Mouse (Mus musculus) kidney, adult 2 months (tissue): ENCODE results near the gene Mgat3. TPM values are rescaled to one million over a fixed set of nuclear protein-coding genes. Genes with fewer than 3 reads are reported as not detected.

Experiments used
- DNase-seq: peaks from one replicate; pipeline ENCODE4 v3.0.0; 2021
- H3K27ac ChIP-seq: fragments of 200-500 bp; 2 replicates; pipeline ENCODE4 v1.5.1; 2012; ENCODE audit warnings: low read depth, low read length, control low read depth, inconsistent platforms; ENCODE audit not compliant: insufficient read depth
- H3K27me3 ChIP-seq: fragments of 200-500 bp; replicated peaks from 2 replicates; pipeline ENCODE4 v1.6.1; 2012; ENCODE audit warnings: mild to moderate bottlenecking, moderate library complexity, low read length, inconsistent platforms; ENCODE audit not compliant: control insufficient read depth, insufficient read depth
- H3K36me3 ChIP-seq: fragments of 200-500 bp; 2 replicates; pipeline ENCODE4 v1.6.1; 2012; ENCODE audit warnings: mild to moderate bottlenecking, moderate library complexity, low read length, inconsistent platforms; ENCODE audit not compliant: control insufficient read depth, insufficient read depth
- H3K4me1 ChIP-seq: fragments of 200-500 bp; 2 replicates; pipeline ENCODE4 v1.6.1; 2011; ENCODE audit warnings: low read length; ENCODE audit not compliant: control insufficient read depth, insufficient read depth
- H3K4me3 ChIP-seq: fragments of 200-500 bp; 2 replicates; pipeline ENCODE4 v1.5.1; 2011; ENCODE audit warnings: mild to moderate bottlenecking, low read depth, low read length, control low read depth; ENCODE audit not compliant: insufficient read depth
- CTCF ChIP-seq: fragments of 200-500 bp; conservative IDR thresholded peaks from 2 replicates; pipeline ENCODE4 v1.5.1; 2011; ENCODE audit warnings: low read depth, mild to moderate bottlenecking, control low read depth, low read length, moderate library complexity, mixed read lengths; ENCODE audit not compliant: insufficient read depth, insufficient read length
- POLR2A ChIP-seq: fragments of 200-500 bp; IDR thresholded peaks from one replicate; pipeline ENCODE4 v1.6.1; 2011; ENCODE audit warnings: low read depth, low read length, control low read depth
- WGBS: fragments of 180-500 bp; shearing (Covaris S2); methylation state at CpG from one replicate; pipeline ENCODE4 v1.1.7; 2018; 5-methylcytosine and 5-hydroxymethylcytosine counted together
- polyA plus RNA-seq: library from polyadenylated mRNA; depleted of rRNA; stranded (reverse); fragments of >200 nt; gene quantifications from 2 replicates; pipeline ENCODE4 v1.2.3, GENCODE M21; 2012

Mgat3 gene
- polyA plus RNA-seq, 1 experiment, result 70.5 TPM

GRCm38 (mm10) chr15:80174598-80174875, 1.0 kb downstream of the Mgat3 start:
- H3K27ac ChIP-seq, result no peak overlapping the region
- 20% methylated on average over 5 of the region's 5 CpGs for WGBS
- peak overlapping the region; percentile 46; the same call in 1 of the 2 replicates for H3K4me3 ChIP-seq

GRCm38 (mm10) chr15:80175316-80175715, 1.8 kb downstream of the Mgat3 start:
- TF ChIP-seq POLR2A (no peak), CTCF (no peak)
- Histone ChIP-seq H3K27me3 (no peaks in the 10 kb centered on the region), H3K4me3 (no peak overlapping the region), H3K27ac (no peak overlapping the region), H3K36me3 (no peaks in the 10 kb centered on the region), H3K4me1 (peaks cover 10% of the 10 kb centered on the region; the same call in 1 of the 2 replicates)
- WGBS, result 72% methylated on average over 9 of the region's 9 CpGs
- no peak for DNase-seq

More at GRCm38 (mm10) chr15:80174598-80174875, 1.0 kb downstream of the Mgat3 start:
- TF ChIP-seq POLR2A, result no peak
- no peak for TF ChIP-seq CTCF
- H3K4me1 ChIP-seq, result peaks cover 10% of the 10 kb centered on the region; the same call in 1 of the 2 replicates
- H3K27me3 ChIP-seq, result no peaks in the 10 kb centered on the region
- H3K36me3 ChIP-seq, result no peaks in the 10 kb centered on the region
- DNase-seq, result no peak

- TF ChIP-seq POLR2A, result no peak
- TF ChIP-seq CTCF, result no peak
- Histone ChIP-seq H3K27me3 (no peaks in the 10 kb centered on the region), H3K4me1 (peaks cover 10% of the 10 kb centered on the region; the same call in 1 of the 2 replicates), H3K36me3 (no peaks in the 10 kb centered on the region), H3K4me3 (no peak overlapping the region), H3K27ac (no peak overlapping the region)
- no peak for DNase-seq
- 59% methylated on average over 5 of the region's 6 CpGs for WGBS
These were observed 2.2 kb downstream of the Mgat3 start for GRCm38 (mm10) chr15:80175756-80176155.

GRCm38 (mm10) chr15:80181561-80181960, 8.0 kb downstream of the Mgat3 start:
- Histone ChIP-seq H3K27ac (no peak overlapping the region), H3K4me1 (peaks cover 9% of the 10 kb centered on the region), H3K36me3 (no peaks in the 10 kb centered on the region), H3K4me3 (no peak overlapping the region), H3K27me3 (no peaks in the 10 kb centered on the region)
- TF ChIP-seq CTCF, result no peak
- TF ChIP-seq POLR2A, result no peak
- DNase-seq, result peak; percentile 86
- WGBS, result 66% methylated on average over 7 of the region's 7 CpGs

- 90% methylated on average over 4 of the region's 4 CpGs for WGBS
- no peak overlapping the region for H3K4me3 ChIP-seq
- no peak overlapping the region for H3K27ac ChIP-seq
- H3K36me3 ChIP-seq, result no peaks in the 10 kb centered on the region
- TF ChIP-seq POLR2A, result no peak
- no peak for TF ChIP-seq CTCF
- no peak for DNase-seq
- no peaks in the 10 kb centered on the region for H3K27me3 ChIP-seq
- peaks cover 11% of the 10 kb centered on the region for H3K4me1 ChIP-seq
These were observed 8.7 kb downstream of the Mgat3 start for GRCm38 (mm10) chr15:80182072-80182700.

GRCm38 (mm10) chr15:80188927-80189326, 15.4 kb downstream of the Mgat3 start:
- TF ChIP-seq CTCF, result no peak
- TF ChIP-seq POLR2A, result no peak
- Histone ChIP-seq H3K27me3 (no peaks in the 10 kb centered on the region), H3K27ac (peak overlapping the region; percentile 88), H3K4me1 (peaks cover 39% of the 10 kb centered on the region), H3K36me3 (no peaks in the 10 kb centered on the region), H3K4me3 (peak overlapping the region; percentile 52)
- DNase-seq, result peak; percentile 94
- WGBS, result 56% methylated on average over 5 of the region's 5 CpGs

- Histone ChIP-seq H3K4me1 (peaks cover 40% of the 10 kb centered on the region), H3K36me3 (no peaks in the 10 kb centered on the region), H3K27ac (peak overlapping the region; percentile 88), H3K27me3 (no peaks in the 10 kb centered on the region), H3K4me3 (peak overlapping the region; percentile 52)
- WGBS, result 51% methylated on average over 4 of the region's 4 CpGs
- peak; percentile 89 for DNase-seq
- TF ChIP-seq CTCF (no peak), POLR2A (peak; percentile 52)
These were observed 16.6 kb downstream of the Mgat3 start for GRCm38 (mm10) chr15:80190075-80190474.
